Mouse (Mus musculus): ENCODE results near the gene Foxj3. TPM values are rescaled to one million over a fixed set of nuclear protein-coding genes. Genes with fewer than 3 reads are reported as not detected.

Foxj3 gene
- total and polyA plus RNA-seq, 3 experiments: 13.4 to 33.9 (median 15.3) TPM

DNA sequence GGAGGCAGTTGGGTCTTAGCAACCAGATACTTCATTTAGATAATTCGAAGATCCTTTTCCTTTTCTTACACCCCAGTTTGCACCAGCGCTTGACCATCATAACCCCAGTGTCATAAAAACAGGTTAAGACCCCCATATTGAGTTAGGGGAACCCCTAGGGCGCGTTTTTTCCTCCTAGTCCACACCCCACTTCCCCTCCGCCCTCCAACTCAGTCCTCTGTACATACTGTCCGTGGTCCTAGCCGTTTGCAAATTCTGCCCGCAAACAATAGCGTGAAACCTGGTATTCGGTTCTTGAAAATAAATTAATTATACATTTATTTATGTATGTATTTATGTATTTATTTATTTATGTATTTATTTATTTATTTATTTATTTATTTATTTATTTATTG, 43.9 kb upstream of the Foxj3 start:
- Histone ChIP-seq H3K79me2 (replicated peaks; ENCODE audit: control insufficient read depth, extremely low read depth, insufficient read depth, poor library complexity, severe bottlenecking) (no peaks in the 10 kb centered on the region), H3K36me3 (replicated peaks in 1 of 2; ENCODE audit: control insufficient read depth in 1 of 2, insufficient read depth in 1 of 2, low read length in 1 of 2) (no peaks in the 10 kb centered on the region), H3K27ac (ENCODE audit: insufficient read depth, low read depth) (no peak overlapping the region), H3K9me3 (replicated peaks; ENCODE audit: low read length) (peaks cover 3% of the 10 kb centered on the region), H3K9ac (ENCODE audit: insufficient read depth, low read depth) (peak overlapping the region; percentile 34; the same call in 1 of the 2 replicates), H3K4me1 (ENCODE audit: control insufficient read depth in 1 of 2, insufficient read depth in 2 of 2) (peaks cover 4 to 11% of the 10 kb centered on the region in 2 experiments; a peak in 3 of 4 replicates), H3K4me3 (replicated peaks in 1 of 3; ENCODE audit: low read depth in 2 of 3, low read length in 2 of 3, poor library complexity in 1 of 3) (peak overlapping the region in 2 of 3 experiments; percentile 59 to 77), H3K4me2 (ENCODE audit: insufficient read depth, low read depth, poor library complexity, severe bottlenecking) (peak overlapping the region; percentile 57), H3K27me3 (replicated peaks) (peaks cover 9% of the 10 kb centered on the region)
- DNase-seq (ENCODE audit: extremely low read depth): no peak
- TF ChIP-seq RCOR1 (conservative IDR thresholded peaks at IDR 0.05; ENCODE audit: low read depth, low read length) (no peak), PAX5 (IDR thresholded peaks at IDR 0.05; ENCODE audit: low read length) (no peak), ETS1 (conservative IDR thresholded peaks at IDR 0.05; ENCODE audit: low read depth, low read length) (no peak), ZMIZ1 (IDR thresholded peaks at IDR 0.05; ENCODE audit: low read depth, low read length) (no peak), E2F4 (IDR thresholded peaks at IDR 0.05; ENCODE audit: insufficient replicate concordance, low read depth, low read length) (no peak), CHD2 (IDR thresholded peaks at IDR 0.05; ENCODE audit: low read length) (no peak), USF1 (IDR thresholded peaks at IDR 0.05; ENCODE audit: low read depth, low read length) (no peak), EP300 (IDR thresholded peaks at IDR 0.05; ENCODE audit: low read length) (no peak), MYC (IDR thresholded peaks at IDR 0.05; ENCODE audit: low read depth, low read length) (no peak), UBTF (IDR thresholded peaks at IDR 0.05; ENCODE audit: low read depth, low read length) (no peak), BHLHE40 (IDR thresholded peaks at IDR 0.05; ENCODE audit: low read depth, low read length) (no peak), POLR2A (IDR thresholded peaks at IDR 0.05; ENCODE audit: low read depth, low read length) (no peak), ELF1 (IDR thresholded peaks at IDR 0.05; ENCODE audit: low read depth, low read length) (no peak), CTCF (conservative IDR thresholded peaks at IDR 0.05 in 1 of 2, IDR thresholded peaks at IDR 0.05 in 1 of 2; ENCODE audit: low read depth in 2 of 2, low read length in 2 of 2) (no peak), USF2 (conservative IDR thresholded peaks at IDR 0.05; ENCODE audit: low read depth, low read length) (no peak), ZNF384 (IDR thresholded peaks at IDR 0.05; ENCODE audit: low read depth, low read length) (no peak), HCFC1 (IDR thresholded peaks at IDR 0.05; ENCODE audit: low read depth, low read length) (no peak), NRF1 (IDR thresholded peaks at IDR 0.05; ENCODE audit: low read depth, low read length) (no peak), MAZ (IDR thresholded peaks at IDR 0.05; ENCODE audit: low read depth, low read length) (no peak), ZKSCAN1 (IDR thresholded peaks at IDR 0.05; ENCODE audit: borderline replicate concordance, low read depth, low read length) (no peak)
- in situ Hi-C loops (cut with MboI; ENCODE audit: low pct_ligation_motif_present, low pct_unique_long_range_greater_than_20kb, low sequenced_read_pairs): no loop called here
- dilution Hi-C loops (cut with MboI; ENCODE audit: extremely low pct_ligation_motif_present, extremely low pct_unique_long_range_greater_than_20kb, low sequenced_read_pairs): no loop called here

DNA sequence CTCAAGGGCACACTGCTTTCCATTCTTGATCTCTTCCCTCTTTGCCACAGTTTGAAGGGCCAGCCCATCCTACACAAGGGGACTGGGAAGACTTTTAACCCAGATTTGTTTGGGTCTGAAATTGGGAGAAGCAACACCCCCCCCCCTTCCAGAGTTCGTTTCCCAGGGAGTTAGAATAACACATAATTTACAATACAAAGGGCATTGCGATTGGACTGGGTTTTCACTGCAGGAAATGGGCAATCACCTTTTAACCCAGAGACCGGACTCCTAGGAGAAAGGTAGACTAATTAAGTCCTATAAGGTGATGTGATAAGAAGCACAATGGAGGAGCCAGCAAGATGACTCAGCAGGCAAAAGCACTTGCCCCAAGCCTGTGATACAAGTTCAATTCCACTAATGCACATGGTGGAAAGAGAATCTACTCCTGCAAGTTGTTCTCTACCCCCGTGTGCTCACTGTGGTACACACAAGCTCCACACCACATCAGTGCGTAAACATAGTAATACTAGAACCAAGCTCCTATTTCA, 38.4 kb upstream of the Foxj3 start:
- H3K4me3 ChIP-seq (replicated peaks in 1 of 3; ENCODE audit: low read depth in 2 of 3, low read length in 2 of 3, poor library complexity in 1 of 3): no peak overlapping the region
- no peak overlapping the region for H3K9ac ChIP-seq (ENCODE audit: insufficient read depth, low read depth)
- DNase-seq (ENCODE audit: extremely low read depth): no peak
- in situ Hi-C loops (cut with MboI; ENCODE audit: low pct_ligation_motif_present, low pct_unique_long_range_greater_than_20kb, low sequenced_read_pairs) (no loop called here), dilution Hi-C loops (cut with MboI; ENCODE audit: extremely low pct_ligation_motif_present, extremely low pct_unique_long_range_greater_than_20kb, low sequenced_read_pairs) (no loop called here)
- no peak overlapping the region for H3K27ac ChIP-seq (ENCODE audit: insufficient read depth, low read depth)
- H3K4me1 ChIP-seq (ENCODE audit: control insufficient read depth in 1 of 2, insufficient read depth in 2 of 2): no peaks in the 10 kb centered on the region
- peaks cover 2% of the 10 kb centered on the region for H3K27me3 ChIP-seq (replicated peaks)
- TF ChIP-seq ZC3H11A (IDR thresholded peaks at IDR 0.05; ENCODE audit: low read depth, low read length) (no peak), UBTF (IDR thresholded peaks at IDR 0.05; ENCODE audit: low read depth, low read length) (no peak), NELFE (IDR thresholded peaks at IDR 0.05; ENCODE audit: low read depth, low read length) (no peak), MYC (IDR thresholded peaks at IDR 0.05; ENCODE audit: low read depth, low read length) (no peak), IRF4 (IDR thresholded peaks at IDR 0.05; ENCODE audit: low read depth, low read length) (no peak), BHLHE40 (IDR thresholded peaks at IDR 0.05; ENCODE audit: low read depth, low read length) (no peak), RCOR1 (conservative IDR thresholded peaks at IDR 0.05; ENCODE audit: low read depth, low read length) (no peak), SIN3A (IDR thresholded peaks at IDR 0.05; ENCODE audit: low read length) (no peak), RAD21 (IDR thresholded peaks at IDR 0.05; ENCODE audit: low read depth, low read length) (no peak), ETS1 (conservative IDR thresholded peaks at IDR 0.05; ENCODE audit: low read depth, low read length) (no peak), ZKSCAN1 (IDR thresholded peaks at IDR 0.05; ENCODE audit: borderline replicate concordance, low read depth, low read length) (no peak), TBP (conservative IDR thresholded peaks at IDR 0.05; ENCODE audit: low read depth, low read length) (no peak), TCF12 (IDR thresholded peaks at IDR 0.05; ENCODE audit: low read depth, low read length) (no peak), JUND (conservative IDR thresholded peaks at IDR 0.05; ENCODE audit: low read depth, low read length) (no peak), USF2 (conservative IDR thresholded peaks at IDR 0.05; ENCODE audit: low read depth, low read length) (no peak), HCFC1 (IDR thresholded peaks at IDR 0.05; ENCODE audit: low read depth, low read length) (no peak)
- H3K9me3 ChIP-seq (replicated peaks; ENCODE audit: low read length): no peaks in the 10 kb centered on the region
- no peaks in the 10 kb centered on the region for H3K36me3 ChIP-seq (replicated peaks in 1 of 2; ENCODE audit: control insufficient read depth in 1 of 2, insufficient read depth in 1 of 2, low read length in 1 of 2)
- H3K4me2 ChIP-seq (ENCODE audit: insufficient read depth, low read depth, poor library complexity, severe bottlenecking): no peak overlapping the region
- no peaks in the 10 kb centered on the region for H3K79me2 ChIP-seq (replicated peaks; ENCODE audit: control insufficient read depth, extremely low read depth, insufficient read depth, poor library complexity, severe bottlenecking)

All from CH12.LX (cell line).